Mouse (Mus musculus): Measurements from ENCODE around the gene C1qtnf4. TPM values are rescaled to one million over a fixed set of nuclear protein-coding genes. Genes with fewer than 3 reads are reported as not detected.
"Not testable (repeated sequence)": the region's sequence is repeated elsewhere in the genome, so short reads cannot be mapped to it uniquely, and the experiment has no call there.

Gene C1qtnf4
- polyA plus RNA-seq, 1 experiment = not detected

- Histone ChIP-seq H3K4me1 (ENCODE audit: control insufficient read depth, insufficient read depth, low read length) (peaks cover 16% of the 10 kb centered on the region), H3K27ac (ENCODE audit: insufficient read depth, low read depth, low read length) (peak overlapping the region; percentile 49; the same call in 1 of the 2 replicates), H3K4me3 (ENCODE audit: insufficient read depth, low read depth, low read length) (no peak overlapping the region)
- TF ChIP-seq CTCF (IDR thresholded peaks at IDR 0.05; ENCODE audit: insufficient read depth, low read depth, low read length) (no peak), POLR2A (IDR thresholded peaks at IDR 0.05; ENCODE audit: insufficient read depth, low read depth, low read length) (no peak)
- WGBS = 48% methylated on average over 5 of the region's 5 CpGs
These were observed 7.9 kb upstream of the C1qtnf4 start for GRCm38 (mm10) chr2:90877584-90878259.

DNA sequence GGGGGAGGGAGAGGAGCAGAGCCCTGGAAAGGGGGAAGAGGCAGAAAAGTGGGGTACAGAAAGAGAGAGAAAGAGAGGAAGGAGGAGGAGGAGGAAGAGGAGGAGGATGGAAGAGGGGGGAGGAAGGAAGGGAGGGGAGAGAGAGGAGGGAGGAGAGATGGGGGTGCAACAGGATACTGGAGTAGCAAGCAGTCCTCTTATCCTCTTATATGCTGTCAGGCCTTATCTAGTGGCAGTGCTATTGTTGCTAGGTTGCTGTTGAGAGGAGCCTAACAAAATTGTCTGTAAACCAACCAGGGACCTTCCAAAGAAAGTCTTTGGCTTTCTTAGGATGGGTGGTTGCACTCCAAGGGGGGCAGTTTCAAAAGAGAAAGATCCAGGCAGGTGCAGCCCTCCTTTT is 6.2 kb upstream of the C1qtnf4 start:
- no peak overlapping the region for H3K4me3 ChIP-seq (ENCODE audit: insufficient read depth, low read depth, low read length)
- peaks cover 17% of the 10 kb centered on the region for H3K4me1 ChIP-seq (ENCODE audit: control insufficient read depth, insufficient read depth, low read length)
- no peak overlapping the region; the same call in none of the 2 replicates for H3K27ac ChIP-seq (ENCODE audit: insufficient read depth, low read depth, low read length)
- TF ChIP-seq POLR2A (IDR thresholded peaks at IDR 0.05; ENCODE audit: insufficient read depth, low read depth, low read length) (no peak), CTCF (IDR thresholded peaks at IDR 0.05; ENCODE audit: insufficient read depth, low read depth, low read length) (no peak)

GRCm38 (mm10) chr2:90880144-90880785 is 5.4 kb upstream of the C1qtnf4 start:
- H3K4me1 ChIP-seq (ENCODE audit: control insufficient read depth, insufficient read depth, low read length) = peaks cover 24% of the 10 kb centered on the region
- H3K4me3 ChIP-seq (ENCODE audit: insufficient read depth, low read depth, low read length) = no peak overlapping the region
- H3K27ac ChIP-seq (ENCODE audit: insufficient read depth, low read depth, low read length) = no peak overlapping the region
- no peak for TF ChIP-seq CTCF (IDR thresholded peaks at IDR 0.05; ENCODE audit: insufficient read depth, low read depth, low read length)
- no peak for TF ChIP-seq POLR2A (IDR thresholded peaks at IDR 0.05; ENCODE audit: insufficient read depth, low read depth, low read length)
- 26% methylated on average over 6 of the region's 6 CpGs for WGBS

DNA sequence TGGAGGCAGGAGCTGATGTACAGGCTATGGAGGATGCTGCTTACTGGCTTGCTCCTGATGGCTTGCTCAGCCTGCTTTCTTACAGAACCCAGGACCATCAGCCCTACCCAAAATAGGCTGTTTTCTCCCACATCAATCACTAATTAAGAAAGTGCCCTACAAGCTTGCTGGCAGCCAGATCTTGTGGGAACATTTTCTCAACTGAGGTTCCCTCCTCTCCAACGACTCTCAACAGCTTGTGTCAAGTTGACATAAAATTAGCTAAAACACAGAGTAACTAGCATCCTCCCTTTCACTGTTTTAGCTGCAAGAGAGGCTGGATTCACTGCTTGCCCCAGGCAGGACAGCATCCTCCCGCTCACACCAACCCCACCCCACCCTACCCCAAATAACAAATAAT is 3.8 kb upstream of the C1qtnf4 start:
- peaks cover 27% of the 10 kb centered on the region for H3K4me1 ChIP-seq (ENCODE audit: control insufficient read depth, insufficient read depth, low read length)
- WGBS = 40% methylated on average over 2 of the region's 2 CpGs
- TF ChIP-seq CTCF (IDR thresholded peaks at IDR 0.05; ENCODE audit: insufficient read depth, low read depth, low read length) = no peak
- TF ChIP-seq POLR2A (IDR thresholded peaks at IDR 0.05; ENCODE audit: insufficient read depth, low read depth, low read length) = no peak
- H3K4me3 ChIP-seq (ENCODE audit: insufficient read depth, low read depth, low read length) = no peak overlapping the region
- H3K27ac ChIP-seq (ENCODE audit: insufficient read depth, low read depth, low read length) = no peak overlapping the region

DNA sequence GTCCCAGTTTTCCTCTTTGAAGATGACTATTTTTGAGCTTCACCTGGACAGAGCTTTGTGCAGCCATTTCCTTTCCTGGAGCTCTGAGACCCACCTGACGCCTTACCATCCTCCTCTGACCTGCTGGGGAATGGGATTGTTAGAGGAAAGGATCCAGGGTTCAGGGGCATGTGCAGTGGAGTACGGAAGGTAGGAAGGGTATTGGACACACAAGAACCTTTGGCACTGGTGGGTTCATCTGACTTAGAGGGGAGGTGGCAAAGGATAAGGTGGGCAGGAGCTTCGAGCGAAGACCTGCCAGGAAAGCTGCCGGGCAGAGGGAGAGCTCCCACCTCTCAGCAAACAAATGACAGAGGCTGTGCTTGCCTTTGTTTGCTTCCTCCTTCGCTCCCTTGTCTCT is 776 bp downstream of the C1qtnf4 start:
- no peak for TF ChIP-seq POLR2A (IDR thresholded peaks at IDR 0.05; ENCODE audit: insufficient read depth, low read depth, low read length)
- TF ChIP-seq CTCF (IDR thresholded peaks at IDR 0.05; ENCODE audit: insufficient read depth, low read depth, low read length) = no peak
- WGBS = 14% methylated on average over 6 of the region's 6 CpGs
- Histone ChIP-seq H3K4me1 (ENCODE audit: control insufficient read depth, insufficient read depth, low read length) (peaks cover 35% of the 10 kb centered on the region), H3K27ac (ENCODE audit: insufficient read depth, low read depth, low read length) (peak overlapping the region; percentile 93), H3K4me3 (ENCODE audit: insufficient read depth, low read depth, low read length) (peak overlapping the region; percentile 78)

- TF ChIP-seq CTCF (IDR thresholded peaks at IDR 0.05; ENCODE audit: insufficient read depth, low read depth, low read length) = no peak
- TF ChIP-seq POLR2A (IDR thresholded peaks at IDR 0.05; ENCODE audit: insufficient read depth, low read depth, low read length) = no peak
- Histone ChIP-seq H3K4me3 (ENCODE audit: insufficient read depth, low read depth, low read length) (peak overlapping the region; percentile 78), H3K4me1 (ENCODE audit: control insufficient read depth, insufficient read depth, low read length) (peaks cover 37% of the 10 kb centered on the region), H3K27ac (ENCODE audit: insufficient read depth, low read depth, low read length) (peak overlapping the region; percentile 93)
- whole genome bisulfite sequencing = 47% methylated on average over 5 of the region's 5 CpGs
These were observed 2.0 kb downstream of the C1qtnf4 start for GRCm38 (mm10) chr2:90887627-90888026.

GRCm38 (mm10) chr2:90889550-90890548 is 4.2 kb downstream of the C1qtnf4 start:
- Histone ChIP-seq H3K4me3 (ENCODE audit: insufficient read depth, low read depth, low read length) (peak overlapping the region; percentile 43), H3K27ac (ENCODE audit: insufficient read depth, low read depth, low read length) (peak overlapping the region; percentile 84), H3K4me1 (ENCODE audit: control insufficient read depth, insufficient read depth, low read length) (peaks cover 33% of the 10 kb centered on the region)
- 3% methylated on average over 133 of the region's 133 CpGs for WGBS
- no peak; the same call in 1 of the 2 replicates for TF ChIP-seq POLR2A (IDR thresholded peaks at IDR 0.05; ENCODE audit: insufficient read depth, low read depth, low read length)
- TF ChIP-seq CTCF (IDR thresholded peaks at IDR 0.05; ENCODE audit: insufficient read depth, low read depth, low read length) = no peak

GRCm38 (mm10) chr2:90893673-90894298 is 8.1 kb downstream of the C1qtnf4 start:
- Histone ChIP-seq H3K4me3 (ENCODE audit: insufficient read depth, low read depth, low read length) (no peak overlapping the region), H3K27ac (ENCODE audit: insufficient read depth, low read depth, low read length) (no peak overlapping the region; the same call in 1 of the 2 replicates), H3K4me1 (ENCODE audit: control insufficient read depth, insufficient read depth, low read length) (peaks cover 19% of the 10 kb centered on the region)
- 74% methylated on average over 6 of the region's 6 CpGs for WGBS
- TF ChIP-seq CTCF (IDR thresholded peaks at IDR 0.05; ENCODE audit: insufficient read depth, low read depth, low read length) = no peak

DNA sequence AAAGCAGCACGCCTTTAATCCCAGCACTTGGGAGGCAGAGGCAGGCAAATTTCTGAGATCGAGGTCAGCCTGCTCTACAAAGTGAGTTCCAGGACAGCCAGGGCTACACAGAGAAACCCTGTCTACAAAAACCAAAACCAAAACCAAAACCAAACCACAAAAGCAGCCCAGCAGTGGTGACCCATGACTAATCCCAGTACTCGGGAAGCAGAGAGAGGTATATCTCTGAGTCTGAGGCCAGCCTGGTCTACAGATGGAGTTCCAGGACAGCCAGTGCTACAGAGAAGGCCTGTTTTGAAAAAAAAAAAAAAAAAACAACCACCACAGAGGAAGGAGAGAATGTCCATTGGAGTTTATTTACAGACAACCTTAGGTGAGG is 8.6 kb downstream of the C1qtnf4 start:
- 83% methylated on average over 3 of the region's 3 CpGs for WGBS
- peaks cover 16% of the 10 kb centered on the region for H3K4me1 ChIP-seq (ENCODE audit: control insufficient read depth, insufficient read depth, low read length)
- not testable (repeated sequence) for H3K4me3 ChIP-seq (ENCODE audit: insufficient read depth, low read depth, low read length); H3K27ac ChIP-seq (ENCODE audit: insufficient read depth, low read depth, low read length)
